In genomic region chr4:149813409-149814184, GRCm38 (mm10) we compare ENCODE assay signal across 14 mouse cellular contexts. TPM values are rescaled to one million over a fixed set of nuclear protein-coding genes. Genes with fewer than 3 reads are reported as not detected.
DNase-seq lines count a peak whose midpoint lies in the region; ATAC-seq and TF ChIP-seq lines count a peak whose summit lies in the region.
"Had no signal": no experiment of that assay in that cellular context is flagged by ENCODE, and none has a peak within 500 bp of the region (broad histone marks: within the 10 kb centered on the region; RNA-seq: fewer than 3 reads in every experiment).

No protein-coding gene starts in this region.

- H3K27ac ChIP-seq in heart, adult 2 months, result no peak overlapping the region
- no peak overlapping the region for H3K27ac ChIP-seq in heart, embryonic 11.5 days (ENCODE audit: low read depth, low read length)
- H3K27ac ChIP-seq in kidney, postnatal 0 days, result no peak overlapping the region
- no peak overlapping the region for H3K27ac ChIP-seq in kidney, embryonic 15.5 days
- no peak overlapping the region for H3K27ac ChIP-seq in CH12.LX (ENCODE audit: insufficient read depth, low read depth)
- no peak overlapping the region for H3K27ac ChIP-seq in limb, embryonic 12.5 days
- H3K27ac ChIP-seq: heart, embryonic 15.5 days; limb, embryonic 15.5 days; macrophage had no signal

- no peaks in the 10 kb centered on the region for H3K9me3 ChIP-seq in heart, embryonic 11.5 days (replicated peaks; ENCODE audit: control insufficient read depth, low read length)
- no peaks in the 10 kb centered on the region for H3K9me3 ChIP-seq in kidney, postnatal 0 days (replicated peaks; ENCODE audit: low read length)
- H3K9me3 ChIP-seq in kidney, embryonic 15.5 days (replicated peaks), result no peaks in the 10 kb centered on the region
- H3K9me3 ChIP-seq in CH12.LX (replicated peaks; ENCODE audit: low read length), result peaks cover 3% of the 10 kb centered on the region
- H3K9me3 ChIP-seq in limb, embryonic 12.5 days, result no peaks in the 10 kb centered on the region
- H3K9me3 ChIP-seq: heart, embryonic 15.5 days; limb, embryonic 15.5 days had no signal

- no peak for TF ChIP-seq POLR2A in heart, adult 2 months (IDR thresholded peaks at IDR 0.05; ENCODE audit: insufficient read depth, low read depth, low read length)
- no peak for TF ChIP-seq POLR2A in CH12.LX (IDR thresholded peaks at IDR 0.05; ENCODE audit: low read depth, low read length)

- no peak for ATAC-seq in heart, embryonic 11.5 days (replicated peaks; ENCODE audit: insufficient number of reproducible peaks, low FRiP score, low TSS enrichment)
- ATAC-seq in kidney, postnatal 0 days (replicated peaks; ENCODE audit: low FRiP score, low read depth), result peak; percentile 53
- no peak for ATAC-seq in kidney, embryonic 15.5 days (replicated peaks; ENCODE audit: low FRiP score)
- no peak for ATAC-seq in limb, embryonic 12.5 days (ENCODE audit: insufficient number of reproducible peaks, insufficient read depth, low FRiP score, low TSS enrichment, low read depth)
- ATAC-seq: inflammation-experienced regulatory T-cells, adult 6 months had no signal

- no peak overlapping the region for H3K4me2 ChIP-seq in heart, embryonic 11.5 days
- H3K4me2 ChIP-seq in kidney, postnatal 0 days (ENCODE audit: low read length), result no peak overlapping the region
- no peak overlapping the region for H3K4me2 ChIP-seq in kidney, embryonic 15.5 days
- H3K4me2 ChIP-seq in CH12.LX (ENCODE audit: insufficient read depth, low read depth, poor library complexity, severe bottlenecking), result no peak overlapping the region
- H3K4me2 ChIP-seq in limb, embryonic 12.5 days, result no peak overlapping the region
- H3K4me2 ChIP-seq: heart, embryonic 15.5 days; limb, embryonic 15.5 days had no signal

- intact Hi-C loops in heart, adult 2 months (cut with DNase I), result no loop called here

- DNase-seq in heart, adult 2 months, result no peak
- no peak for DNase-seq in kidney, postnatal 0 days (ENCODE audit: low spot score)
- DNase-seq in CH12.LX (ENCODE audit: extremely low read depth), result no peak
- no peak for DNase-seq in embryo, embryonic 11 days
- no peak for DNase-seq in left cerebral cortex, adult 11 months (ENCODE audit: low spot score)
- DNase-seq: cerebellum, postnatal 25 days; midbrain, embryonic 14.5 days had no signal

- TF ChIP-seq EP300 in heart, adult 2 months (IDR thresholded peaks at IDR 0.05; ENCODE audit: insufficient read depth, low read depth, low read length), result peak; percentile 39; the same call in 1 of the 2 replicates
- no peak for TF ChIP-seq EP300 in CH12.LX (IDR thresholded peaks at IDR 0.05; ENCODE audit: low read length)

- no peaks in the 10 kb centered on the region for H3K79me2 ChIP-seq in heart, adult 2 months (replicated peaks; ENCODE audit: control insufficient read depth, insufficient read depth, low read length)
- no peaks in the 10 kb centered on the region for H3K79me2 ChIP-seq in CH12.LX (replicated peaks; ENCODE audit: control insufficient read depth, extremely low read depth, insufficient read depth, poor library complexity, severe bottlenecking)

- WGBS in heart, adult 2 months, result 60% methylated on average over 14 of the region's 14 CpGs
- 49% methylated on average over 14 of the region's 14 CpGs for WGBS in heart, embryonic 11.5 days (ENCODE audit: insufficient replicate concordance)
- WGBS in kidney, postnatal 0 days, result 41% methylated on average over 14 of the region's 14 CpGs
- 53% methylated on average over 14 of the region's 14 CpGs for WGBS in kidney, embryonic 15.5 days
- 58% methylated on average over 14 of the region's 14 CpGs for WGBS in limb, embryonic 12.5 days

- no peak for TF ChIP-seq CTCF in heart, adult 2 months (IDR thresholded peaks at IDR 0.05)
- TF ChIP-seq CTCF in kidney, postnatal 0 days (IDR thresholded peaks at IDR 0.05; ENCODE audit: low read depth), result no peak
- no peak for TF ChIP-seq CTCF in CH12.LX (conservative IDR thresholded peaks at IDR 0.05 in 1 of 2, IDR thresholded peaks at IDR 0.05 in 1 of 2; ENCODE audit: low read depth in 2 of 2, low read length in 2 of 2)

- no peak for TF ChIP-seq RAD21 in CH12.LX (IDR thresholded peaks at IDR 0.05; ENCODE audit: low read depth, low read length)

- H3K4me1 ChIP-seq in heart, adult 2 months (ENCODE audit: control insufficient read depth, insufficient read depth, low read length), result peaks cover 1% of the 10 kb centered on the region
- H3K4me1 ChIP-seq in heart, embryonic 11.5 days (ENCODE audit: control insufficient read depth, insufficient read depth, low read length), result no peaks in the 10 kb centered on the region
- H3K4me1 ChIP-seq in kidney, postnatal 0 days (replicated peaks; ENCODE audit: insufficient read depth, low read length), result no peaks in the 10 kb centered on the region
- H3K4me1 ChIP-seq in kidney, embryonic 15.5 days, result peaks cover 16% of the 10 kb centered on the region
- H3K4me1 ChIP-seq in CH12.LX (ENCODE audit: control insufficient read depth in 1 of 2, insufficient read depth in 2 of 2), result peaks cover 22 to 32% of the 10 kb centered on the region in 2 experiments
- H3K4me1 ChIP-seq in limb, embryonic 12.5 days (replicated peaks), result peaks cover 20% of the 10 kb centered on the region

- no peak overlapping the region for H3K9ac ChIP-seq in heart, adult 2 months (ENCODE audit: low read depth, low read length)
- no peak overlapping the region for H3K9ac ChIP-seq in heart, embryonic 11.5 days (ENCODE audit: low read depth, low read length)
- H3K9ac ChIP-seq in kidney, postnatal 0 days (ENCODE audit: low read depth, low read length), result no peak overlapping the region
- no peak overlapping the region for H3K9ac ChIP-seq in kidney, embryonic 15.5 days
- no peak overlapping the region for H3K9ac ChIP-seq in CH12.LX (ENCODE audit: insufficient read depth, low read depth)
- H3K9ac ChIP-seq in limb, embryonic 12.5 days (replicated peaks), result 0 out of 2 replicates have a peak overlapping the region, but pooled peaks have one; percentile 4
- H3K9ac ChIP-seq: heart, embryonic 15.5 days; limb, embryonic 15.5 days had no signal

- dilution Hi-C loops in CH12.LX (cut with MboI; ENCODE audit: extremely low pct_ligation_motif_present, extremely low pct_unique_long_range_greater_than_20kb, low sequenced_read_pairs), result no loop called here

- H3K4me3 ChIP-seq in heart, adult 2 months, result no peak overlapping the region
- H3K4me3 ChIP-seq in heart, embryonic 11.5 days (ENCODE audit: low read depth, low read length), result no peak overlapping the region
- no peak overlapping the region for H3K4me3 ChIP-seq in kidney, postnatal 0 days (replicated peaks; ENCODE audit: low read depth, low read length)
- H3K4me3 ChIP-seq in kidney, embryonic 15.5 days (replicated peaks), result no peak overlapping the region
- no peak overlapping the region for H3K4me3 ChIP-seq in CH12.LX (replicated peaks in 1 of 3; ENCODE audit: low read depth in 2 of 3, low read length in 2 of 3, poor library complexity in 1 of 3)
- H3K4me3 ChIP-seq in limb, embryonic 12.5 days (replicated peaks), result no peak overlapping the region
- H3K4me3 ChIP-seq: heart, embryonic 15.5 days; limb, embryonic 15.5 days had no signal

- no peaks in the 10 kb centered on the region for H3K36me3 ChIP-seq in heart, adult 2 months (ENCODE audit: control insufficient read depth, insufficient read depth, low read length)
- H3K36me3 ChIP-seq in heart, embryonic 11.5 days (ENCODE audit: control insufficient read depth, insufficient read depth, low read length), result no peaks in the 10 kb centered on the region
- H3K36me3 ChIP-seq in kidney, postnatal 0 days (ENCODE audit: insufficient read depth, low read length), result no peaks in the 10 kb centered on the region
- H3K36me3 ChIP-seq in kidney, embryonic 15.5 days, result no peaks in the 10 kb centered on the region
- no peaks in the 10 kb centered on the region for H3K36me3 ChIP-seq in CH12.LX (replicated peaks in 1 of 2; ENCODE audit: control insufficient read depth in 1 of 2, insufficient read depth in 1 of 2, low read length in 1 of 2)
- no peaks in the 10 kb centered on the region for H3K36me3 ChIP-seq in limb, embryonic 12.5 days
- H3K36me3 ChIP-seq: heart, embryonic 15.5 days; limb, embryonic 15.5 days had no signal

- H3K27me3 ChIP-seq in heart, adult 2 months (ENCODE audit: control insufficient read depth, insufficient read depth, low read length), result no peaks in the 10 kb centered on the region
- H3K27me3 ChIP-seq in heart, embryonic 11.5 days (ENCODE audit: control insufficient read depth, insufficient read depth, low read length), result peaks cover 20% of the 10 kb centered on the region
- no peaks in the 10 kb centered on the region for H3K27me3 ChIP-seq in kidney, postnatal 0 days (ENCODE audit: insufficient read depth, low read length)
- peaks cover 21% of the 10 kb centered on the region for H3K27me3 ChIP-seq in kidney, embryonic 15.5 days
- peaks cover 38% of the 10 kb centered on the region for H3K27me3 ChIP-seq in CH12.LX (replicated peaks)
- H3K27me3 ChIP-seq in limb, embryonic 12.5 days, result peaks cover 20% of the 10 kb centered on the region

- in situ Hi-C loops in CH12.LX (cut with MboI; ENCODE audit: low pct_ligation_motif_present, low pct_unique_long_range_greater_than_20kb, low sequenced_read_pairs), result no loop called here

TF ChIP-seq in CH12.LX, 34 proteins besides CTCF, POLR2A, EP300 and RAD21:
- TF ChIP-seq TBP (conservative IDR thresholded peaks at IDR 0.05; ENCODE audit: low read depth, low read length), result no peak
- peak; percentile 43; the same call in 1 of the 2 replicates for TF ChIP-seq BHLHE40 (IDR thresholded peaks at IDR 0.05; ENCODE audit: low read depth, low read length)
- TF ChIP-seq RCOR1 (conservative IDR thresholded peaks at IDR 0.05; ENCODE audit: low read depth, low read length), result no peak

RNA-seq across cellular contexts. Expression of gene Slc25a33, which starts 39.5 kb away (rescaled TPM):
- total RNA-seq in heart, adult 2 months (2021), result 10 to 100 TPM; 22.3 to 26.0 TPM
- 19.0 and 20.3 TPM in 2 replicates for polyA plus RNA-seq in heart, adult 2 months (2012; rRNA removed)
- polyA plus RNA-seq in heart, embryonic 11.5 days (2014; fragmentation: Nextera tagmentation; extraction: Ambion mirVana), result 7.4 and 9.4 TPM in 2 replicates
- polyA plus RNA-seq in kidney, postnatal 0 days (2015; fragmentation: Nextera tagmentation; extraction: Ambion mirVana), result 15.1 and 15.2 TPM in 2 replicates
- polyA plus RNA-seq in kidney, embryonic 15.5 days (2015; fragmentation: Nextera tagmentation; extraction: Ambion mirVana), result 14.2 and 16.0 TPM in 2 replicates
- total RNA-seq in CH12.LX (2012; rRNA removed), result 24.4 and 25.3 TPM in 2 replicates
- total RNA-seq in CH12.LX (2014; rRNA removed), result 32.3 and 35.5 TPM in 2 replicates
- 32.4 and 33.3 TPM in 2 replicates for polyA plus RNA-seq in CH12.LX (2012; ENCODE audit: insufficient read length, low read depth)
- polyA plus RNA-seq in limb, embryonic 12.5 days (2016; fragmentation: Nextera tagmentation; extraction: Ambion mirVana), result 27.6 and 33.5 TPM in 2 replicates
